Mouse (Mus musculus) urinary bladder, postnatal 0 days (tissue): ENCODE measurements around the gene Fam19a2. TPM values are rescaled to one million over a fixed set of nuclear protein-coding genes. Genes with fewer than 3 reads are reported as not detected.

Source experiments
- polyA plus RNA-seq: library from polyadenylated mRNA; unstranded; fragments of >200 nt; fragmentation: Nextera tagmentation; extraction: Ambion mirVana; gene quantifications from 2 replicates; pipeline ENCODE4 v1.2.1, GENCODE M21; 2015

Gene Fam19a2
- polyA plus RNA-seq = 0.06 and 0.12 TPM in 2 replicates

GRCm38 (mm10) chr10:123263876-123264309 lies at the start of gene Fam19a2:
TSS of gene Fam19a2 (plus strand) at chr10:123263996.

Other genes with a start within 250 kb of the Fam19a2 start
- 13.7 and 15.1 TPM in 2 replicates for gene Mon2, start 187.5 kb upstream of the Fam19a2 start, polyA plus RNA-seq
- gene Usp15, start 67.0 kb upstream of the Fam19a2 start, polyA plus RNA-seq = 49.2 and 54.3 TPM in 2 replicates